Mouse (Mus musculus) lung, postnatal 0 days (tissue): ENCODE measurements around the gene Cdc26.

ENCODE experiments used
- CTCF ChIP-seq: IDR thresholded peaks from 2 replicates; pipeline ENCODE4 v1.5.1; 2016; ENCODE audit warnings: antibody characterized with exemption, mild to moderate bottlenecking
- EP300 ChIP-seq: IDR thresholded peaks from 2 replicates; pipeline ENCODE4 v1.6.1; 2016; ENCODE audit warnings: antibody characterized with exemption, mild to moderate bottlenecking, control low read depth

DNA sequence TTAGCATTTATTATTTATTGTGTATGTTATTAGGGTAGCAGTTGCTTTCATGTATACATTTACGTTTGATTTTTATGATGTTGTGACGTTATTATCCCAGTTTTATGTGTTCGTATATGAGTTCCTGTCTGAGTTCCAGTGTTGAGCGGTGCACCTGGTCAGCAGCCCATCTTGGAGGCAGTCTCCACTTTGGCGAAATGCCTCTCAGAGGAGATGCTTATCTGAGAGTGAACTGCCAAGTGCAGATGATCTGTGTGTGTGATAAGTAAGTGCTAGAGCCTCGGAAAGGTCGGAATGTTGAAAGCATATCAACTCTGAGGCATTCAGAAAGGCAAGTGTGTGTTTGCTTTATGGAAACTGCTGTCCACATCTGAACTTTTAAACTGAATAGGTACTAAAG, 34.8 kb downstream of the Cdc26 start:
- TF ChIP-seq CTCF (no peak), EP300 (no peak)
